Mouse (Mus musculus) lung, embryonic 15.5 days (tissue): ENCODE measurements around the gene Sf3b5. TPM values are rescaled to one million over a fixed set of nuclear protein-coding genes. Genes with fewer than 3 reads are reported as not detected.

Experiments used
- ATAC-seq: fragments of 200-750 bp; cut with Nextera tagmentation; 2 replicates; pipeline ENCODE4 v1.8.0; 2017; ENCODE audit warnings: moderate number of reproducible peaks, borderline replicate concordance; ENCODE audit not compliant: low FRiP score, low TSS enrichment; ENCODE audit errors: extremely low read depth
- H3K27ac ChIP-seq: fragments of 300-500 bp; sonication (generic); 2 replicates; pipeline ENCODE4 v1.5.1; 2015; ENCODE audit warnings: moderate library complexity, mild to moderate bottlenecking, inconsistent platforms
- H3K27me3 ChIP-seq: fragments of 300-500 bp; sonication (generic); 2 replicates; pipeline ENCODE4 v1.6.1; 2015; ENCODE audit warnings: inconsistent platforms
- H3K36me3 ChIP-seq: fragments of 300-500 bp; sonication (generic); 2 replicates; pipeline ENCODE4 v1.6.1; 2015; ENCODE audit warnings: inconsistent platforms
- H3K4me1 ChIP-seq: fragments of 300-500 bp; sonication (generic); 2 replicates; pipeline ENCODE4 v1.6.1; 2015; ENCODE audit warnings: inconsistent platforms
- H3K4me2 ChIP-seq: fragments of 300-500 bp; sonication (generic); 2 replicates; pipeline ENCODE4 v1.6.1; 2015; ENCODE audit warnings: inconsistent platforms, mild to moderate bottlenecking, moderate library complexity
- H3K4me3 ChIP-seq: fragments of 300-500 bp; sonication (generic); 2 replicates; pipeline ENCODE4 v1.5.1; 2015; ENCODE audit warnings: mild to moderate bottlenecking, inconsistent platforms
- H3K9ac ChIP-seq: fragments of 300-500 bp; sonication (generic); 2 replicates; pipeline ENCODE4 v1.6.1; 2015; ENCODE audit warnings: inconsistent platforms
- H3K9me3 ChIP-seq: fragments of 300-500 bp; sonication (generic); 2 replicates; pipeline ENCODE4 v1.6.1; 2016; ENCODE audit warnings: inconsistent platforms
- WGBS: fragments of 180-500 bp; shearing (Covaris S2); methylation state at CpG from one replicate; pipeline ENCODE4 v1.1.7; 2015; 5-methylcytosine and 5-hydroxymethylcytosine counted together
- polyA plus RNA-seq: library from polyadenylated mRNA; unstranded; fragments of >200 nt; fragmentation: Nextera tagmentation; extraction: Ambion mirVana; gene quantifications from 2 replicates; pipeline ENCODE4 v1.2.1, GENCODE M21; 2015

The Sf3b5 gene
- polyA plus RNA-seq: 35.8 and 37.5 TPM in 2 replicates

DNA sequence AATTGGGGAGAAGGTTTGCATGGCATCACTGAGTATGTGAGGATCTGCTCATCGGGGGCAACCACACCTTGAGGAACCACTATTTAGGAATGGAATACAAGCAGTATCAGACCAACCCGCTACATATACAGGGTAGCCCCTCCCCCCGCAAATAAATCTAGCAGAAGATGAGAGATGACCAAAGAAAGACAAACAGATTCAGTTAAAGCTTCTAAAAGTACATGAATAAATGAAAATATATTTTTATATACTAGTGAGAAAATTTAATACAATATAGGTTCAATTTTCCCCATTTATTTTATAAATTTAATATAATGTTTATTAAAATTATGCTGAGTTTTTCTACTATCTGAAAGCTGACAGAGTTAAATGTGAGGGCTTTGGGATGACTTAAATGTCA is at the start of gene Sf3b5:
Sf3b5 (plus strand) TSS at position 301 of the 400 bp plus-strand sequence.
- H3K4me2 ChIP-seq: no peak within 1 kb of the TSS
- no peaks in the 10 kb centered on the region for H3K27me3 ChIP-seq
- no peak for ATAC-seq
- no peaks in the 10 kb centered on the region for H3K9me3 ChIP-seq
- H3K4me3 ChIP-seq: no peak within 1 kb of the TSS
- WGBS: 84% methylated on average over 3 of the region's 3 CpGs
- peaks cover 10% of the 10 kb centered on the region for H3K4me1 ChIP-seq
- no peak within 1 kb of the TSS for H3K9ac ChIP-seq
- no peak within 1 kb of the TSS for H3K27ac ChIP-seq
- H3K36me3 ChIP-seq: no peaks in the 10 kb centered on the region

DNA sequence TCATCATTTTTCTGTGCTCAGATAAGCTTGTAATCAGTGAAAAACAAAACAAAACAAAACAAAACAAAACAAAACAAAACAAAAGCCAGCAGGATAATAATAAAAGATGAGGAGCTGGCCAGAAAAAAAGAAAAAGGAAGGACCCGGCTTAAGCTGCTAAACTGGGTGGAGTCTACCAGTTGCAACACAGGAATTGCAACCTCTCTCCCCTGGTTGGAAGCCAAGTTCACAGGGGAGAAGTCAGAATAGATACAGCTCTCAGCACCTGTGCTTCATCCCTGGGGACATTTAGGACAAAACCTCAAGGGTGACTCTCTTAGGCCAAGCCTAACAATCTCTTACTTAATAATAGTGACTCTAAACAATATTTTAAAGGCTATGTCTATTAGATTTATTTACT is 49.3 kb upstream of the Sf3b5 start:
- H3K4me3 ChIP-seq: no peak overlapping the region
- no peaks in the 10 kb centered on the region for H3K36me3 ChIP-seq
- WGBS: 26% methylated on average over 1 of the region's 1 CpGs
- no peaks in the 10 kb centered on the region for H3K27me3 ChIP-seq
- H3K9ac ChIP-seq: no peak overlapping the region
- no peak for ATAC-seq
- H3K4me2 ChIP-seq: no peak overlapping the region
- H3K4me1 ChIP-seq: no peaks in the 10 kb centered on the region
- H3K9me3 ChIP-seq: no peaks in the 10 kb centered on the region
- H3K27ac ChIP-seq: no peak overlapping the region

DNA sequence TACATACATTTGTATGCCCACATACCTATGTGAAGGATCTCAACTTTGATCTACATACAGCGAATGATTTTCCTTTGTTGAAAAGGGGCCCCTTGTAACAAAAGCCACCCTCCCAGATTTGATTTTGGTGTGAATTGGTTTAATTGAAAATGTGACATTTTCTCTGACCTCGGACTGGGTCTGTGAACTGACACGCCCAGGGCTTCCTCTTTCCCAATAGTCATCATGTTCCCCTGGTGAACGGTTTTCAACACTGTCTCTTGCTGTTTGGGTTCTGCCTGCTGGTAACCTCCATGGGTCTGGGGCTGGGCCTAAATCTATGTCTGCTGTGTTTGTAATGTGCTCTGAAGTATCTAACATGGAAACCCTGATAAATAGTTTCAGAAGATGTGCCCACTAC is 47.9 kb upstream of the Sf3b5 start:
- H3K4me3 ChIP-seq: no peak overlapping the region
- H3K27me3 ChIP-seq: no peaks in the 10 kb centered on the region
- H3K9ac ChIP-seq: no peak overlapping the region
- no peak overlapping the region for H3K4me2 ChIP-seq
- no peak for ATAC-seq
- WGBS: 69% methylated on average over 4 of the region's 4 CpGs
- no peak overlapping the region for H3K27ac ChIP-seq
- no peaks in the 10 kb centered on the region for H3K36me3 ChIP-seq
- H3K4me1 ChIP-seq: no peaks in the 10 kb centered on the region
- no peaks in the 10 kb centered on the region for H3K9me3 ChIP-seq

DNA sequence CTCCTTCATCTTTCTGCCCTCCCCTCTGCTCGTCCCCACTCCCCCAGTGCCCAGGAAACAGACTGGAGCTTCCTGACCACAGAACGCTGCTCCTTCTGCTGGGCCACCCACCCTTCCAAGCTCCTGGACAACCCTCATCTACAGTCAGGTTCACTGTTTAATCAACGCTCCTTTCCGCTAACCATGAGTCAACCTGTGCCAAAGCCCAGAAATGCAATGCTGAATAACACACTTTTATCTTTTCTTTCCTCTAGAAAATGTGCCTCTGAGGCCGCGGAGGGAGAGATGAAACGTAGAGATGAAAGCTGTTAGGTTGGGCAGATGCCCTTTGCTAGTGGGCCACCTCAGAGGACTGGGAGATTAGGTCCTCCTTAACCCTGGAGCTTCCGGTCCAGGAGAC is 43.6 kb upstream of the Sf3b5 start:
- WGBS: 65% methylated on average over 8 of the region's 8 CpGs
- no peak overlapping the region for H3K4me3 ChIP-seq
- H3K9me3 ChIP-seq: no peaks in the 10 kb centered on the region
- no peaks in the 10 kb centered on the region for H3K27me3 ChIP-seq
- no peak overlapping the region for H3K9ac ChIP-seq
- no peak overlapping the region for H3K4me2 ChIP-seq
- no peaks in the 10 kb centered on the region; the same call in 1 of the 2 replicates for H3K4me1 ChIP-seq
- H3K27ac ChIP-seq: no peak overlapping the region
- no peaks in the 10 kb centered on the region for H3K36me3 ChIP-seq
- ATAC-seq: no peak

DNA sequence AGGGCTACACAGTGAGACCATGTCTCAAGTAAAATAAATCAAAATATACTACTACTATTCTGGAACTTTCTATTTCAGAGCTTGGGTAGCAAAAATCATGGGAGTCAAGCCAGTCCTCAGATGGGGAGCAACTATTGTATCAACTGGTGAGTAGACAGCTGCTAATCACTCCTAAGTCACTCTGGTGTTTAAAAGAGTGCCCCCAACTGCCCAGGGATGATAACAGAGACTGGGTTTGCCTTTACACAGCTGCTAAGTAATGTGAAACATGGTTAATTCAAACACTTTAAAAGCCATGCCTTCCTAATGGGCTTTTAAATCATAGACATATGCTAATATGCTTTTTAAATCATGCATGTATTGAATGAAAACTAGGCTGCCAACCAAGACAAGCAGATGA is 42.9 kb upstream of the Sf3b5 start:
- Histone ChIP-seq H3K9me3 (no peaks in the 10 kb centered on the region), H3K4me3 (no peak overlapping the region), H3K27me3 (no peaks in the 10 kb centered on the region), H3K4me2 (no peak overlapping the region), H3K27ac (no peak overlapping the region), H3K9ac (no peak overlapping the region), H3K36me3 (no peaks in the 10 kb centered on the region), H3K4me1 (no peaks in the 10 kb centered on the region; the same call in 1 of the 2 replicates)
- ATAC-seq: no peak

DNA sequence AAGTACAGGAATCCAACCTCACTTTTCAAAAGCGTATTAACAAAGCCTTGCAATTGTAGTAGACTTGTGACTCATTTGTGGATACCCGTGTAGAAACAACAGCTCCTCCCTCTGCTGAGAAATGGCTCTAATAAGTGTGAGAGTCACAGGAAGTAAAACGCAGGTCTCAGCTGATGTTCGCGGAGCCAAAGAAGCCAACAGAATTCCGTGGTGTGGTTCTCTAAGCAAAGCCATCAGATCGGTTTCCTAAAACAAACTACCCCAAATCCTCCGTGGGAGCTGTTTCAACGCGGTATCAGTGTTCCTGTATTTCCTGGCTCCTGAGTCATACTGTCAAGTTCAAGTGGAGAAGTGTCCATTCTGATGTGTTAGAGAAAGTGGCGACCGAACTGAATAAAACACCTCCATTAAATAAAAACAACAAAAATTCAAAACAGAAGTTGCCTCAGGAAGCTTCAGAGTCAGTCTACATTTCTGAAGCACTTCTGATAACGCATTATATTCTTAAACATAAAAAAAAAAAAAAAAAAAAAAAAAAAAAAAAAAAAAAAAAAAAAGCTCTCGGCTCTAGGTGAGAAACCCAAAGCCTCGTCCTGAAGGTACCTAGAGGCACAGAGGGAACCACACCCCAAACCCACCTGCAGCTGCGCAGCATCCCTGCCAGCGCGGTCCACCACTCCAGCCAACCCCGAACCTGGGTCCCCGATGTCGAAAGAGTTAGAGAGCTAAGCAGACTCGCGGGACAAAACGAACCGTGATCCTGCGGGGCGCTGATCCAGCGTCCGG is 41.6 kb upstream of the Sf3b5 start:
- Histone ChIP-seq H3K27ac (no peak overlapping the region), H3K4me2 (peak overlapping the region; percentile 79)
- WGBS: 7% methylated on average over 29 of the region's 29 CpGs

DNA sequence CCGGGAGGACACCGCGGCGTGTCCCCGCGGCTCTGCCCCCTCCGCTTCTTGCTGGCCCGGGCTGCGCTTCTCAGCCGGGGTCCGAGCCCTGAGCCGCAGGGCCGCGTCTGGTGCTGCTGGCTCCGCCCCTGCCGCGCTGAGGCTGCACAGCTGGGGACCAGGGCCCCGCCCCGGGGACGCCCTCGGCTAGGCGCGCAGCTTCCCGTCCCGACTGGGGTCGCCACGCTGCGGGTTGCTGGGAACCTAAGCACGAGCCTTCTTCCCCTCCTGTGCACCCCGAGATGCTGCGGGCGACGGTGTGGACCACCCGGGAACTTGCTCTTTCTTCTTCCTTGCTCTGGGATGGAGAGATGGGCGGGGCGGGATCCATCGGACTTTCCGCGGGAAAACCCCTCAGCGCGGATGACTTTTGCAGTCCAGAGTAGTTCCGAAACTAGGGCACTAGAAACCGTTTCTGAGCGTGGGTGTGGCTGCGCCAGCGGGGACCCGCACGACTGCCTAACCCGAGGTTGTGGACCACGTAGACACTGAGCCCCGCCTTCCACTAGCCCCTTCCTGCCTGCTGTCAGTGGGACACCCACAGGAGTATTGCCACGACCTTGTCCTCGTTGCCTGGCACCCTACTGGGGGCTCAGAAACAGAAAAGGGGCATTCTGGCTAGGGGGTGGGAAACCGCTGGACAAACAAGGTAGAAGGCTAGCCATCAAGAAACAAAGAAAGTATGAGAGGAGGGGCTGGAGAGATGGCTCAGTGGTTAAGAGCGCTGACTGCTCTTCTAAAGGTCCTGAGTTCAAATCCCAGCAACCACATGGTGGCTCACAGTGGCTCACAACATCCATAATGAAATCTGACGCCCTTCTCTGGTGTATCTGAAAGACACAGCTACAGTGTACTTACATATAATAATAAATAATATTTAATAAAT is 40.7 kb upstream of the Sf3b5 start, which contains the start of gene Stx11:
Stx11 (minus strand) TSS at position 148 of the 925 bp plus-strand sequence.
- Histone ChIP-seq H3K27ac (no peak within 1 kb of the TSS), H3K9me3 (no peaks in the 10 kb centered on the region), H3K36me3 (no peaks in the 10 kb centered on the region), H3K9ac (peak within 1 kb of the TSS; percentile 45), H3K4me1 (no peaks in the 10 kb centered on the region; the same call in 1 of the 2 replicates), H3K4me2 (peak within 1 kb of the TSS; percentile 79), H3K4me3 (peak within 1 kb of the TSS; percentile 67), H3K27me3 (no peaks in the 10 kb centered on the region)
- 3% methylated on average over 56 of the region's 56 CpGs for WGBS
- ATAC-seq: peak; percentile 95

More for the DNA sequence above, 41.6 kb upstream of the Sf3b5 start:
- Histone ChIP-seq H3K9me3 (no peaks in the 10 kb centered on the region), H3K9ac (peak overlapping the region; percentile 45), H3K36me3 (no peaks in the 10 kb centered on the region), H3K4me3 (peak overlapping the region; percentile 67), H3K27me3 (no peaks in the 10 kb centered on the region), H3K4me1 (no peaks in the 10 kb centered on the region; the same call in 1 of the 2 replicates)
- peak; percentile 43 for ATAC-seq

- H3K4me2 ChIP-seq: no peak overlapping the region
- no peaks in the 10 kb centered on the region for H3K36me3 ChIP-seq
- no peak for ATAC-seq
- H3K27ac ChIP-seq: no peak overlapping the region
- H3K4me3 ChIP-seq: no peak overlapping the region
- WGBS: 56% methylated on average over 5 of the region's 5 CpGs
- no peaks in the 10 kb centered on the region; the same call in 1 of the 2 replicates for H3K4me1 ChIP-seq
- no peaks in the 10 kb centered on the region for H3K9me3 ChIP-seq
- H3K9ac ChIP-seq: no peak overlapping the region
- H3K27me3 ChIP-seq: no peaks in the 10 kb centered on the region
Measured at GRCm38 (mm10) chr10:12965669-12966180, 39.4 kb upstream of the Sf3b5 start.

DNA sequence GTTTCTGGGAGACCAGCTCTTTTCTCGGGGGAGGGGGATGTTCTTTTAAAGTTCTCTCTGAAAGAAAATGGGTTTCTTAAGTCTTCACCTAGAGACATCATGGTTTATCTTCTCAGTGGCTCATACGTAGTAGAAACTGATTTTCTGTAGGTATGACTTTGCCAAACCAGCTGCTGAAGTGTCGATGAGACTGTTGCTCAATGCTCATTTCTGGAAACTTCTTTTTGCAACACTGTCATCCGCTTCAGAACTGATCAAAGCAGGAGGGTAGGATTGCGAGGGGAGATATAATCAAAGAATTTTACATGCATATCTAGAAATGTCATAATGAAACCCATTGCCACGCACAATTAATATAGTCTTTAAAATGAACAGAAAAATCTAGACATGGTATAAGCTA is 30.6 kb upstream of the Sf3b5 start:
- H3K27me3 ChIP-seq: no peaks in the 10 kb centered on the region
- no peak overlapping the region for H3K4me2 ChIP-seq
- WGBS: 82% methylated on average over 6 of the region's 6 CpGs
- ATAC-seq: no peak
- no peaks in the 10 kb centered on the region for H3K4me1 ChIP-seq
- no peaks in the 10 kb centered on the region for H3K9me3 ChIP-seq
- no peak overlapping the region for H3K4me3 ChIP-seq
- no peak overlapping the region for H3K9ac ChIP-seq
- H3K27ac ChIP-seq: no peak overlapping the region
- H3K36me3 ChIP-seq: no peaks in the 10 kb centered on the region

- no peaks in the 10 kb centered on the region for H3K4me1 ChIP-seq
- H3K27me3 ChIP-seq: no peaks in the 10 kb centered on the region
- H3K4me3 ChIP-seq: no peak overlapping the region
- H3K36me3 ChIP-seq: no peaks in the 10 kb centered on the region
- H3K9me3 ChIP-seq: no peaks in the 10 kb centered on the region
- no peak for ATAC-seq
- WGBS: 89% methylated on average over 3 of the region's 3 CpGs
- H3K9ac ChIP-seq: no peak overlapping the region
- no peak overlapping the region for H3K27ac ChIP-seq
- no peak overlapping the region for H3K4me2 ChIP-seq
Measured at GRCm38 (mm10) chr10:12975461-12975860, 29.7 kb upstream of the Sf3b5 start.

DNA sequence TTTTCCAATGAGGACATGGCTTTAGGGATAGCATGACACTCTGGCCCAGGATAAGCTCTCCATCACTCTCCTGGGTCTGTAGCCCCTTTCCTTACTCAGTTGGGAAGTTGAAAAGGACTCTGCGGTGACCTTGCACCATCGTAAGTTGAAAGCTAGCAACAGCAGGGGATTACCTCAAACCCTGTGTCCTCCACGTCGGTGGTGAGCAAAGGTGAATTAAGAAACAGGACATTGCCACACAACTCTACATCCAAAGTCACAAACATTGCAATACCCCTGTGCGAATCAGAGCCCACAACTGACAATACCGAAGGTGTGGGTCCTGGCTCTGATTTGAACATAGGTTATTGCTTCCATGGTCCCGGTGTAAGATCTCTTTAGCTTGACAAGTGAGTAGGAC is 29.2 kb upstream of the Sf3b5 start:
- Histone ChIP-seq H3K9ac (no peak overlapping the region), H3K4me3 (no peak overlapping the region), H3K36me3 (no peaks in the 10 kb centered on the region), H3K27ac (no peak overlapping the region), H3K4me2 (no peak overlapping the region), H3K27me3 (no peaks in the 10 kb centered on the region), H3K9me3 (no peaks in the 10 kb centered on the region), H3K4me1 (no peaks in the 10 kb centered on the region)
- no peak for ATAC-seq
- 84% methylated on average over 7 of the region's 7 CpGs for WGBS

DNA sequence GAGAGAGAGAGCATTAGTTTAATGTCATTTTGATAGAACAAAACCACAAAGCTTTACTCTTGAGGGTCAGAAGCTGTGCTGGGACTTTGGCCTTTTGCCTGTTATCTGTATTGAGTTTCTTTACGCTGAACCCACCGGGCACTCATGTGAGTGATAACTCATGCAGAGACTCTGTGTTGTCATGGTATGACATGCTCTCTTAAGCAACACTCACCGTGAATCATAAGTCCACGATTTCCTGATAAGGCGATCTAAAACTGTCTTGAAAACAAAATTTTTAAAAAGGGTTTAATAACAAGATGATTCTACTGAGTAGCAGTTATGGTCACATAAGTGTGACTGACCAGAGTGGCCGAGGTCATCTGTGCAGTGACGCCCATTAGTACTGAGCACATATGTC is 28.6 kb upstream of the Sf3b5 start:
- Histone ChIP-seq H3K9ac (no peak overlapping the region), H3K36me3 (no peaks in the 10 kb centered on the region), H3K4me1 (no peaks in the 10 kb centered on the region), H3K4me3 (no peak overlapping the region), H3K27ac (no peak overlapping the region), H3K27me3 (no peaks in the 10 kb centered on the region), H3K4me2 (no peak overlapping the region), H3K9me3 (no peaks in the 10 kb centered on the region)
- ATAC-seq: no peak
- 77% methylated on average over 7 of the region's 7 CpGs for WGBS
